Mouse (Mus musculus): ENCODE data around the gene Pnpla2.
"Not testable (repeated sequence)": the region's sequence is repeated elsewhere in the genome, so short reads cannot be mapped to it uniquely, and the experiment has no call there.

Pnpla2 gene

GRCm38 (mm10) chr7:141454967-141455551 lies at the start of gene Pnpla2:
Gene Pnpla2 (plus strand): TSS chr7:141455198.
- peak; percentile 93 for DNase-seq (ENCODE audit: low spot score)

GRCm38 (mm10) chr7:141405466-141405865 lies 49.5 kb upstream of the Pnpla2 start:
- no peak for DNase-seq (ENCODE audit: low spot score)

DNA sequence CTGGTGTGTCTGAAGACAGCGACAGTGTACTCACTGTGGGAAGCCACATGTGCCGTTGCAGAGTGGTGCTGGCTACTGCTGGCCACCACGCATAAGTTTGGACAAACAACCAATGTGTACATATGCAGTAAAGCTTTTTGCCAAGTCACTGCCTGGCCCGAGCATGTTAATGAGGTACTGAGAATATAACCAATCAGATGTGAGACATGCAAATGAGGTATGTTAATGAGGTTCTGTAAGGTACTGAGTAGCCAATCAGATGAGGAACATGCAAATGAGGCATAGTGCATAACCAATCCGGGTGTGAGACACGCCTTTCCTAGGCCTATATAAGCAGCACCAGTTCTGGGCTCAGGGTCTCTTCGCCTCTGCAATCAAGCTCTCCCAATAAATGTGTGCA lies 47.3 kb upstream of the Pnpla2 start:
- not testable (repeated sequence) for DNase-seq (ENCODE audit: low spot score)

DNA sequence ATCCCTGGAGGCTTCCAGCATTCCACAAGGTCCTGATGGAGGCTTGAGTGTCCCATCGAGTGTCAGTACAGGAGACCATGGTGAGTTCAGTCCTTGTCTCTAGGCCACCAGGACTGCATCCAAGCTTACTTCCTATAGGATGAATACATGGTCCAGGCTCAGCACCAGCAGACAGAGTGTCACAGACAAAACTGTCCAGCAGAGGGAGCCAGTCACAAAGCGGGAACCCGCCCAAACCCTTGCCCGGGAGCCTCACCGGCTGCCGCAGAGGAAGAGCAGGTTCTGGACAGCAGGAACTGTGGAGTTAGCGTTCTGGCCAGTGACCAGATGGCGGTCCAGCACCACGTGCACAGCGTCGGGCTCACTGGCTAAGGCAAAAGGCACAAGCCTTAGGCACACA lies 46.2 kb upstream of the Pnpla2 start:
- DNase-seq (ENCODE audit: low spot score), result peak; percentile 91

DNA sequence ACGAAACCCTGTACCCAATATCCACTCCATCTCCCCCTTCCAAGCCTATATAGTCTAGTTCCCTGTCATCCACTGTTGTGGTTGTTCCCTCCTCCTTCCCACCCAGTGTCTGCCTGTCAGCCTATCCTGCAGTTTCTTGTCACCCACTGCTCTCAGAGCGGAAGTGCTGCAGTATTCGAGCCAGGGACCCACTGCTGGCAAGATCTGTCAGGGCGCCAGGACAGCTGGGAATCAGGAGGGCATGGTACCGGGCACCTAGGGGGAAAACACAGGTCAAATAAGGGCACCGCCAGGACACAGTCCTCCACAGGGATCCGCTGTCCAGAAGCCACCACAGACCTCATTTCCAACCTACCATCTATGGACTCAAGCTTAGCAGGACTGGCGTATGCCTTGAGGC lies 44.4 kb upstream of the Pnpla2 start:
- no peak for DNase-seq (ENCODE audit: low spot score)

DNA sequence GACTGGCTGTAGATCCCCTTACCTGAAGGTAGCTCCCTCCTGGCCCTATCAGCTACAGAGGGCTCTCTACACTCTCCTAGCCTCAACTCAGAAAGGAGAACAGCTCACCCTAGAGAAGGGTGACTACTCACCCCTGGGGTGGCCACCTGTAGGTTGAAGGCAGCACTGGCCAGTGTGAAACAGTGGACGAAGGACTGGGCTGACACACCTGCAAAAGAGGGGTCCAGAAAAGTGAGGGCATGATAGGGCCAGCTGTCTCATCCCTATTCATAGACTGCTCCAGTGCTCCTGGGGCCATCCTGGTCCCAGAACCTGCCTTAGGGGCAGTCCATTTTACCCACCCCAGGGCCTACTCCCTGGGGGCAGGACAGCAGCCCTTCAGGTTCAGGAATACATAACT lies 43.3 kb upstream of the Pnpla2 start:
- DNase-seq (ENCODE audit: low spot score), result no peak

GRCm38 (mm10) chr7:141413331-141413730 lies 41.7 kb upstream of the Pnpla2 start:
- no peak for DNase-seq (ENCODE audit: low spot score)

DNA sequence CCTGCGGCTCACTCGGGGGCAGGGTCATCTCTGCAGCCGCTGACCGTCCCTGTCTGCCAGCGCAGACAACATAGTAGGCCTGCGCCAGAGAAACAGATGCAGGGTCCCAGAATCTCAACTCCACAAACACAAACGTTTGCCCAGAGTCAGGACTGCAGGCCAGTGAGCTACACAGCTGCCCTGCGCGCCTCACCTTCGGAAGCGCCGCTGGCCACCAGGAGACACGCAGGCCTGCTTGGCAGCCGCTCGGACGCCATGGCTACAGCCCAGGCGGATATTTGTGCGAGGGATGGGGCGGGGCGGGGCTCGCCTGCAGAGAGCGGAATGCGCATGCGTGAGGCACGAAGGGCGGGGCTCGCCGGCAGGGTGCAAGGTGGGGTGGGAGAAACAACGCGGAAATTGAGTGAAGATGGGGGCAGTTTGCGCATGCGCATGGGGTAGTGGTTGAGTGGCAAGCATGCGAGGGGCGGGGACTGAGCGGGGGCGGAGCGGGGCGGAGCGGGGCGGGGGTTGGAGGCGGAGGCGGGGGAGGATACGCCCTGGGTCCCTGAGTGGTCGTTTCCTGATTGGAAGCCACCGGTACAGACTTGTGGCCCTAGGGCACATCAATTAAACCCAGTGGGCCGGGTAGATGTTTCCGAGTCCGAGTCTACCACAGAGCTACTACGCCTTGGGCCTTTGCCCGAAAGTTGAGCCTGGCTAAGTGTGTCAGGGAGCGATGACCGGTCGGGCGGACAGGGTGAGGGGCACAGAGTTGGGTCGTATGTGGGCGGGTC lies 41.0 kb upstream of the Pnpla2 start, which contains the start of gene Gatd1:
Gene Gatd1 (minus strand): TSS at position 328 of the 776 bp plus-strand sequence.
- DNase-seq (ENCODE audit: low spot score), result peak; percentile 100

- no peak for DNase-seq (ENCODE audit: low spot score)
Observed at GRCm38 (mm10) chr7:141416144-141416841, 38.7 kb upstream of the Pnpla2 start.

GRCm38 (mm10) chr7:141417731-141418681 lies 37.0 kb upstream of the Pnpla2 start:
- DNase-seq (ENCODE audit: low spot score), result no peak

- no peak for DNase-seq (ENCODE audit: low spot score)
Observed at GRCm38 (mm10) chr7:141418970-141419369, 36.0 kb upstream of the Pnpla2 start.

- no peak for DNase-seq (ENCODE audit: low spot score)
Observed at GRCm38 (mm10) chr7:141420030-141420702, 34.8 kb upstream of the Pnpla2 start.

GRCm38 (mm10) chr7:141423811-141424210 lies 31.2 kb upstream of the Pnpla2 start:
- DNase-seq (ENCODE audit: low spot score), result no peak

- no peak for DNase-seq (ENCODE audit: low spot score)
Observed at GRCm38 (mm10) chr7:141426948-141427730, 27.9 kb upstream of the Pnpla2 start.

- no peak for DNase-seq (ENCODE audit: low spot score)
Observed at GRCm38 (mm10) chr7:141428701-141429100, 26.3 kb upstream of the Pnpla2 start.

- DNase-seq (ENCODE audit: low spot score), result peak; percentile 85
Observed at GRCm38 (mm10) chr7:141429310-141429709, 25.7 kb upstream of the Pnpla2 start, which contains the start of gene Cend1. Gene Cend1 (minus strand): TSS chr7:141429491.

DNA sequence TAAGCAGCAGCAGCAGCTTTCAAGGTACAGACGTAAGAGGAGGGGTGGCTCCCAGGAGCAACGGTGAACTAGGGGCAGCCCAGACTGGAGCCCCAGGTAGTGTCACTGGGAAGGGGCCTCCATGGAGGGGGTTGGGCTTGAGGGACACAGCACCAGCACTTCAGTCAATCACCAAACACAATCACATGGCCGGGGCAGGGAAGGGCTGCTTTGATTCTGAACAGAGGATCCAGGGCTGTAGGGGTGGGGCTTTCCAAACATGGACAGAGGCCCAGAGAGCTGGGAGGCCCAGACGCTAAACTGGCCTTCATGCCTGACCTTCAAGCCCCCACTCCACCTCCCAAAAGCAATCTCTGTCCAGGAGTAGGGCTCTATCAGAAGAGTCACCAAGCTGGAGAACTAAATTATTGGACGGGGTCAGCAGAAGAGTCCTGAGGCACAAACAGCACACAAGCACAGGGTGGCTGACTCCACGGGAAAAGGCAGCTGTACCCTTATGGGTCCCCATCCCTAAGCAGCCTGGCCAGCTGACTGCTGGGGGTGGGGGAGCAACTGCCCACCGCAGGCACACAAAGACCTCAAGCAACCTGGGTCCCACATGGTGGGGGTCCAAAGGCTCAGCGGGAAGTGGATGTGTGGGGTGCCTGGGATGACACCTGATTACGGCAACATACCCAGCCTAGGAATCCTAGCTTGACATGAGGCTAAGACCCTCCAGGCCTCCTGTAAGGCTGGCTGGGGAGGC lies 25.0 kb upstream of the Pnpla2 start:
- no peak for DNase-seq (ENCODE audit: low spot score)

DNA sequence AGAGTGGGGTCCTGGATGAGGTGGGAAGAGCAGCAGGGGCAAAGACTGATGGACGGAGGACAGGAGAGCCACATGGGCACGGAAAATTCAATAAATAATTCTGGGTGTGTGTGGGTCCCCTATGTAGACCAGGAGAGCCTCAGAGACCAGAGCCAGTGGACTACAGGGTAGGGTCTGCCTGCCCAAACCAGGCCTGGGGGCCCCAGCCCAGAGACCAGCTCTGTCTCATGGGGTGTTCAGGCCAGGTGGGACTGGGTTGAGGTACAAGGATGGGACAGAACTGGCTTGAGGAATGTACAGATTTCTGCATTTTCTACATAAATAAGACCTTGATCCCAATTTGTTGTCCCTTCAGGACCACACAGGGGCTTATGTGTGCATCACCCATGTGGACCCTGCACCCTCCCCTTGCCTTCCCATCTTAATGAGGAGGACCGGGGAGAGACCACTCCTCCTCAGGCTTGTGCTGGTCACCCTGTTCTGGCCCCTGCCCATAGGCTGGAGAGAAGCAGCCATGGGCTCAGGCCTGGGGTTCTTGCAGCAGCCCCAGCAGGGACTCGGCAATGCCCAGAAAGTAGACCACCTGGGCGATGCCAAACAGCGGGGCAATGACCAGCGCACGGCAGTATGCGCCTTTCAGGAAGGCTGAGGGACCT lies 24.3 kb upstream of the Pnpla2 start:
- DNase-seq (ENCODE audit: low spot score), result no peak
